ENCODE assay signal across 22 mouse cellular contexts in the genomic region with DNA sequence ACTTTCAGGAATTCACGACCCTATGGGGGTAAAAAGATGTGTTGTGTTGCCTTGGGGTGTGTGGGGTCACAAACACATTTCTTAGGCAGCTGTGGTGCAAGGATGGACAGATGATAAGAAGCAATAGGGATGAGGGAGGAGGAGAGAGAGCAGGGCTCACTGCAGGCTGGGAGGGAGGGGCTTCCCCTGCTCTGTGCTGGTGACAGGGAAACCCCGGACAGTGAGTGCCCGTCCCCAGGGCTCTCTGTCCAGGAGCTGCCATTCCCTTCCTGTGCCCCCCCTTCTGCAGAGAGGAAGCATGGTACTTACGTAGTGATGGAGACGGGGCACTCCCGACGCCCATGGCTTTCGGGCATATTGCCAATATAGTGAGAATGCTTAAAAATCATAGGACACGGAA. TPM values are rescaled to one million over a fixed set of nuclear protein-coding genes. Genes with fewer than 3 reads are reported as not detected.
"Had no signal": no experiment of that assay in that cellular context is flagged by ENCODE, and none has a peak within 500 bp of the region (broad histone marks: within the 10 kb centered on the region; RNA-seq: fewer than 3 reads in every experiment).

No protein-coding gene starts in this region.

RNA-seq across cellular contexts. Expression of gene Tcp10a, which starts 12.9 kb away (rescaled TPM):
- total RNA-seq: liver, adult 2 months had no signal
- polyA plus RNA-seq: intestine, postnatal 0 days; kidney, adult 2 months; kidney, embryonic 14.5 days; limb, embryonic 11.5 days; limb, embryonic 14.5 days; liver, adult 2 months; liver, embryonic 13.5 days; liver, embryonic 16.5 days; lung, adult 2 months; midbrain, embryonic 10.5 days; midbrain, embryonic 13.5 days; midbrain, embryonic 16.5 days; neural tube, embryonic 12.5 days; neural tube, embryonic 15.5 days; stomach, embryonic 15.5 days had no signal

RNA-seq across cellular contexts. Expression of gene Ttll2, which starts 15.1 kb away (rescaled TPM):
- total RNA-seq: layer of hippocampus, adult 8-10 months; layer of hippocampus, postnatal 10 days; layer of hippocampus, postnatal 36 days; left cerebral cortex, adult 2 months; left cerebral cortex, postnatal 10 days; left cerebral cortex, postnatal 36 days; liver, adult 2 months had no signal
- polyA plus RNA-seq: intestine, postnatal 0 days; kidney, adult 2 months; kidney, embryonic 14.5 days; limb, embryonic 11.5 days; limb, embryonic 14.5 days; liver, embryonic 13.5 days; midbrain, embryonic 10.5 days; midbrain, embryonic 13.5 days; midbrain, embryonic 16.5 days; neural tube, embryonic 12.5 days; neural tube, embryonic 15.5 days; stomach, embryonic 15.5 days; thymus, postnatal 0 days had no signal

RNA-seq across cellular contexts. Expression of gene Gm49630, which starts 34.4 kb away (rescaled TPM):
- total RNA-seq: layer of hippocampus, adult 8-10 months; layer of hippocampus, postnatal 10 days; layer of hippocampus, postnatal 36 days; left cerebral cortex, adult 2 months; left cerebral cortex, postnatal 10 days; left cerebral cortex, postnatal 36 days; liver, adult 2 months had no signal
- polyA plus RNA-seq: intestine, postnatal 0 days; kidney, adult 2 months; kidney, embryonic 14.5 days; limb, embryonic 11.5 days; limb, embryonic 14.5 days; liver, adult 2 months; liver, embryonic 13.5 days; liver, embryonic 16.5 days; lung, adult 2 months; midbrain, embryonic 10.5 days; midbrain, embryonic 13.5 days; midbrain, embryonic 16.5 days; neural tube, embryonic 12.5 days; neural tube, embryonic 15.5 days; stomach, embryonic 15.5 days; thymus, postnatal 0 days had no signal

RNA-seq across cellular contexts. Expression of gene Unc93a2, which starts 47.9 kb away (rescaled TPM):
- total RNA-seq: layer of hippocampus, adult 8-10 months; layer of hippocampus, postnatal 36 days; left cerebral cortex, adult 2 months; left cerebral cortex, postnatal 36 days had no signal
- polyA plus RNA-seq: kidney, embryonic 14.5 days; limb, embryonic 11.5 days; midbrain, embryonic 10.5 days; midbrain, embryonic 13.5 days; midbrain, embryonic 16.5 days; neural tube, embryonic 12.5 days; stomach, embryonic 15.5 days had no signal
